10 mouse cellular contexts compared by ENCODE assay signal in the genomic region with DNA sequence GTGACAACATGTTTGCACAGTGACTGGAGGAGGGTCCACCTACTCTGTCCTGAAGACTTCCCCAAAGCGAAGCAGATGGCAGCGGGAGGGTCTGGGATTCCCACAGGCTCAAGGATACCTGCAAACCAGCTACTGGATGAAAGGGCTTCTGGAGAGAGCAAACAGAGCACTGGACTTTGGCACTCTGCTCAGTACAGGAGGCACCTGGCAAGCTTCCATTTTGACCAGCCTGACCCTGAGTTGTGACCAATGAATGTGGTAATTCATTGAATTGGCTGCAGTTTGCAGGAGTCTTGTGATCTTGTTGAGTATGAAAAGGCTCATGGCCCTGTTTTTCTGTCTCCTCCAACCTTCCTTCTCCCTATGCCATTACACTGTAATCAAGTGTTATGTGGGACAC. TPM values are rescaled to one million over a fixed set of nuclear protein-coding genes. Genes with fewer than 3 reads are reported as not detected.
A peak's percentile ranks its signal among the peaks of the same experiment; 100 is the strongest.
DNase-seq lines count a peak whose midpoint lies in the region; ATAC-seq and TF ChIP-seq lines count a peak whose summit lies in the region.
"Had no signal": no experiment of that assay in that cellular context is flagged by ENCODE, and none has a peak within 500 bp of the region (broad histone marks: within the 10 kb centered on the region; RNA-seq: fewer than 3 reads in every experiment).

No protein-coding gene starts in this region.

- peak overlapping the region; percentile 43 for H3K9ac ChIP-seq in liver, adult 2 months (ENCODE audit: low read depth, low read length)
- no peak overlapping the region for H3K9ac ChIP-seq in hindbrain, embryonic 14.5 days

- no peak for TF ChIP-seq POLR2A in liver, adult 2 months (IDR thresholded peaks at IDR 0.05; ENCODE audit: extremely low read depth, insufficient read depth, low read length)

- peak overlapping the region; percentile 80 for H3K27ac ChIP-seq in liver, adult 2 months (replicated peaks; ENCODE audit: insufficient read depth, low read depth, low read length)
- no peak overlapping the region for H3K27ac ChIP-seq in hindbrain, embryonic 14.5 days
- H3K27ac ChIP-seq: macrophage had no signal

- WGBS in liver, adult 2 months, result 20% methylated on average over 2 of the region's 2 CpGs
- 91% methylated on average over 2 of the region's 2 CpGs for WGBS in hindbrain, embryonic 14.5 days

- no peaks in the 10 kb centered on the region for H3K27me3 ChIP-seq in liver, adult 2 months (ENCODE audit: control insufficient read depth, insufficient read depth, low read length)
- no peaks in the 10 kb centered on the region for H3K27me3 ChIP-seq in hindbrain, embryonic 14.5 days (ENCODE audit: control insufficient read depth, insufficient read depth, low read length)

- TF ChIP-seq CTCF in liver, adult 2 months (IDR thresholded peaks at IDR 0.05; ENCODE audit: low read depth, low read length), result no peak

- peaks cover 36% of the 10 kb centered on the region for H3K36me3 ChIP-seq in liver, adult 2 months (ENCODE audit: control insufficient read depth, insufficient read depth, low read length)
- no peaks in the 10 kb centered on the region for H3K36me3 ChIP-seq in hindbrain, embryonic 14.5 days (replicated peaks; ENCODE audit: control insufficient read depth, insufficient read depth)

- DNase-seq in cerebellum, adult 11-12 months, result peak; percentile 5
- DNase-seq in cerebellum, postnatal 4 days (ENCODE audit: low spot score in 2 of 2), result no peak
- peak; percentile 75 for DNase-seq in adipocyte (ENCODE audit: low spot score)
- peak; percentile 91 to 93 for DNase-seq in kidney, adult 8-10 months
- DNase-seq in liver, adult 2 months (ENCODE audit: extremely low read depth, low read depth, low spot score), result peak; percentile 99
- no peak for DNase-seq in urinary bladder, adult 2 months (ENCODE audit: low spot score)
- no peak for DNase-seq in embryo, embryonic 11 days
- DNase-seq in hindbrain, embryonic 14.5 days (ENCODE audit: low spot score), result no peak

- H3K4me2 ChIP-seq in hindbrain, embryonic 14.5 days (replicated peaks), result no peak overlapping the region

- H3K9me3 ChIP-seq in hindbrain, embryonic 14.5 days (ENCODE audit: control insufficient read depth, low read length), result no peaks in the 10 kb centered on the region

- H3K4me1 ChIP-seq in liver, adult 2 months (ENCODE audit: control insufficient read depth, insufficient read depth, low read length), result peaks cover 30% of the 10 kb centered on the region
- no peaks in the 10 kb centered on the region for H3K4me1 ChIP-seq in hindbrain, embryonic 14.5 days (replicated peaks; ENCODE audit: control insufficient read depth, insufficient read depth, low read length)

- ATAC-seq in hindbrain, embryonic 14.5 days (ENCODE audit: low FRiP score), result no peak
- ATAC-seq: hindbrain, embryonic 16.5 days had no signal

- H3K4me3 ChIP-seq in liver, adult 2 months (ENCODE audit: insufficient read depth, low read depth, low read length), result no peak overlapping the region
- H3K4me3 ChIP-seq in hindbrain, embryonic 14.5 days (replicated peaks; ENCODE audit: low read length), result no peak overlapping the region

- H3K79me2 ChIP-seq in liver, adult 2 months (ENCODE audit: control insufficient read depth, insufficient read depth, low read length), result peaks cover 29% of the 10 kb centered on the region; the same call in 1 of the 2 replicates

RNA-seq across cellular contexts. Expression of a gene that starts 32.2 kb away (rescaled TPM):
- 97.7 and 104 TPM in 2 replicates for total RNA-seq in liver, adult 2 months (2014; rRNA removed)
- polyA plus RNA-seq in liver, adult 2 months (2012; rRNA removed), result 75.4 and 87.4 TPM in 2 replicates
- 10.6 and 12.3 TPM in 2 replicates for polyA plus RNA-seq in urinary bladder, adult 2 months (2012; rRNA removed)
- polyA plus RNA-seq in hindbrain, embryonic 14.5 days (2014; fragmentation: Nextera tagmentation; extraction: Ambion mirVana), result 0.64 and 0.80 TPM in 2 replicates
- polyA plus RNA-seq: macrophage had no signal

Comparison
In these comparisons a context has a peak if more than half of its experiments do, and no peak if none do; other contexts are left out.
1. DNase-seq: peak in cerebellum, adult 11-12 months (single experiment), adipocyte (single experiment), kidney, adult 8-10 months (2 of 2) and liver, adult 2 months (single experiment); none in cerebellum, postnatal 4 days (0 of 2), urinary bladder, adult 2 months (single experiment), embryo, embryonic 11 days (single experiment) and hindbrain, embryonic 14.5 days (single experiment).